ENCODE assay signal across 1 mouse cellular context in genomic region chr7:25277998-25278340, GRCm38 (mm10).
TF ChIP-seq lines count a peak whose summit lies in the region.

No protein-coding gene starts in this region.

TF ChIP-seq in CH12.LX, 34 proteins besides CTCF, POLR2A, EP300 and RAD21 (continued from another document):
- TF ChIP-seq E2F4 (IDR thresholded peaks at IDR 0.05; ENCODE audit: insufficient replicate concordance, low read depth, low read length) (no peak), GABPA (IDR thresholded peaks at IDR 0.05; ENCODE audit: insufficient replicate concordance, low read depth, low read length) (no peak), MYC (IDR thresholded peaks at IDR 0.05; ENCODE audit: low read depth, low read length) (no peak), PAX5 (IDR thresholded peaks at IDR 0.05; ENCODE audit: low read length) (no peak), MAX (IDR thresholded peaks at IDR 0.05; ENCODE audit: low read length) (no peak), SMC3 (IDR thresholded peaks at IDR 0.05; ENCODE audit: low read depth, low read length) (no peak; the same call in 1 of the 2 replicates), SIN3A (IDR thresholded peaks at IDR 0.05; ENCODE audit: low read length) (no peak)
TF ChIP-seq in CH12.LX: peak in this region for 0.
